Mouse (Mus musculus): Measurements from ENCODE around the gene Rbm46.

Rbm46 gene

DNA sequence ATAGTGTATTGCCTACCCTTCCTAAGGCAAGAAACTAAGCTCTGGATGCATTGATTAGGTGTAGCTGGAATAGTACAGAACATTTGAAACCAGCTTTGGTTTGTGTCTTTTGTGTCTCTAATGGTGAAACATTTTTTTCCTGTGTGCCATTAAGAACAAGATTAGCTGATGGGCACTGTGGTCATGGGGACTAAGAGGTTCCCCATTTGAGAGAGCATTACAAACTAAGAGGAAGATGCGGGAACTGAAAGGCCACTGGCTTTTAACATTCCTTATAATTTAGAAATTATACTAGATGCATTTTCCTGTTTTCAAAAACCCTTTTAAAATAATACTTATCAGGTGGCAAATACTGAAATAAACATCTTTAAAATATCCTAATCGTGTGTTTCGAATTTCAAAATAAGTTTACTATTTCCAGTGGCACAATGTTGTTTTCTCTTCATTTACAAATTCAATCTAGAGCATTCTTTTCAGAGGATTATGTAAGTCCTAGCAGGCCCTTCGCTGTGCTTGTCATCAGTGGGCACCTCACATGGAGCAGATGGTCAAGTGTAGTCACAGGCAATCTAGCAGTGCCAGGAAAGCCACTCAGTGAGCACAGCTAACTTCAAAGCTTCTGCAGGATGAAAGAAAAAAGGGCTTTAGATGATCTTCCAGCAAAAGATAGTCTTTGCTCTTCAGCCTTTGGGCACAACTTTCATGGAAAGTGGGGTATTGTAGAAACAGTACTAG is 76.4 kb downstream of the Rbm46 start:
- CTCF ChIA-PET, result no interaction called here
- POLR2A ChIA-PET, result no interaction called here

DNA sequence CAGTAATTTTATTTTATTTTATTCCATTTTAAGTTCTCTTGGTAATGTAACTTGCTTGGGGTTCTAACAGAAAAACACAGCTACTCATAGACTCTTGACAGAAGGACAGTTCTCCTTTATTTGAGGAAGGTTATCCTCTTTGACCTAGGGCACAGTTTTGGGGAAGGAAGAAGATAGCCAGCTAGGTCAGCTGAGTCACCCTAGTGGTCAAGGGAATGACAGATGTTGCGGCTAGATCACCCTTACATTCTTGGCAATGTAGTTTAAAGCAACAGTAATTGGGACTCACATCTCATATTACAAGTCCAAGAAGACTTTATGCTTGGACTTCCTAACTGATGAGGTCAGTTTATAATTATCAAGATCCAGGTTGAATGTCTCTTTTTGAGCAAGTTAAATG is 82.6 kb downstream of the Rbm46 start:
- CTCF ChIA-PET, result no interaction called here
- POLR2A ChIA-PET, result no interaction called here

DNA sequence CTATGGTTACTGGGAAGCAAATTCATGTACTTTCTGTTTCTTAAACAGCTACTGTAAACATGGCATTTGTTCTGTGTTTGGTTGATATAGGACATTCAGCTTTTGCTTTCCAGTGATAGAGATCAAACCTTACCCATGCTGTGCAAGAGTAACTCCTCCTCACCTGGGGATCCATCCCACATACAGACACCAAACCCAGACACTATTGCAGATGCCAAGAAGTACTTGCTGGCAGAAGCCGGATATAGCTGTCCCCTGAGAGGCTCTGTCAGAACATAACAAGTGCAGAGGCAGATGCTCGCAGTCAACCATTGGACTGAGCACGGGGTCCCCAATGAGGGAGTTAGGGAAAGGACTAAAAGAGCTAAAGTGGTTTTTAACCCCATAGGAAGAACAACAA is 84.6 kb downstream of the Rbm46 start:
- CTCF ChIA-PET, result no interaction called here
- POLR2A ChIA-PET, result no interaction called here

Data from embryonic stem cell, embryonic (primary cell).